Comparison of ENCODE assay signal across 10 mouse cellular contexts in genomic region chr2:103018817-103019494, GRCm38 (mm10). TPM values are rescaled to one million over a fixed set of nuclear protein-coding genes. Genes with fewer than 3 reads are reported as not detected.
A peak's percentile ranks its signal among the peaks of the same experiment; 100 is the strongest.
DNase-seq lines count a peak whose midpoint lies in the region; ATAC-seq and TF ChIP-seq lines count a peak whose summit lies in the region.
"Had no signal": no experiment of that assay in that cellular context is flagged by ENCODE, and none has a peak within 500 bp of the region (broad histone marks: within the 10 kb centered on the region; RNA-seq: fewer than 3 reads in every experiment).

No protein-coding gene starts in this region.

- TF ChIP-seq EP300 in stomach, postnatal 0 days (optimal IDR thresholded peaks at IDR 0.05), result no peak

- WGBS in forebrain, postnatal 0 days, result 68% methylated on average over 9 of the region's 9 CpGs
- 77% methylated on average over 9 of the region's 9 CpGs for WGBS in forebrain, embryonic 13.5 days
- WGBS in neural tube, embryonic 11.5 days, result 83% methylated on average over 9 of the region's 9 CpGs
- WGBS in intestine, postnatal 0 days, result 72% methylated on average over 9 of the region's 9 CpGs
- 65% methylated on average over 9 of the region's 9 CpGs for WGBS in stomach, postnatal 0 days
- 51% methylated on average over 9 of the region's 9 CpGs for WGBS in thymus, adult 2 months

- peak; percentile 65 for DNase-seq in forebrain, postnatal 0 days
- DNase-seq in neural tube, embryonic 11.5 days (ENCODE audit: low spot score), result peak; percentile 36
- DNase-seq in neural tube, embryonic 10.5 days (ENCODE audit: extremely low spot score, low spot score), result no peak
- DNase-seq in stomach, postnatal 0 days (ENCODE audit: low spot score), result no peak
- no peak for DNase-seq in adrenal gland, postnatal 4 days (ENCODE audit: low spot score in 2 of 2)
- no peak for DNase-seq in thymus, adult 2 months

- H3K9me3 ChIP-seq in forebrain, postnatal 0 days (ENCODE audit: low read length), result no peaks in the 10 kb centered on the region
- no peaks in the 10 kb centered on the region for H3K9me3 ChIP-seq in forebrain, embryonic 13.5 days (replicated peaks)
- no peaks in the 10 kb centered on the region for H3K9me3 ChIP-seq in neural tube, embryonic 11.5 days (ENCODE audit: control insufficient read depth, low read length)
- H3K9me3 ChIP-seq in intestine, postnatal 0 days (ENCODE audit: control insufficient read depth), result no peaks in the 10 kb centered on the region
- no peaks in the 10 kb centered on the region for H3K9me3 ChIP-seq in stomach, postnatal 0 days (ENCODE audit: control insufficient read depth, low read length)
- H3K9me3 ChIP-seq: heart, embryonic 13.5 days; megakaryocyte, embryonic 14.5 days had no signal

- no peak for TF ChIP-seq POLR2A in thymus, adult 2 months (IDR thresholded peaks at IDR 0.05; ENCODE audit: control insufficient read depth, extremely low read depth, insufficient read depth, low read length, poor library complexity)

- H3K27me3 ChIP-seq in forebrain, postnatal 0 days (ENCODE audit: insufficient read depth, low read length), result no peaks in the 10 kb centered on the region
- H3K27me3 ChIP-seq in forebrain, embryonic 13.5 days, result no peaks in the 10 kb centered on the region
- no peaks in the 10 kb centered on the region for H3K27me3 ChIP-seq in neural tube, embryonic 11.5 days (ENCODE audit: control insufficient read depth, insufficient read depth, low read length)
- H3K27me3 ChIP-seq in intestine, postnatal 0 days (replicated peaks; ENCODE audit: control insufficient read depth, insufficient read depth, low read length), result no peaks in the 10 kb centered on the region
- H3K27me3 ChIP-seq in stomach, postnatal 0 days (ENCODE audit: control insufficient read depth, insufficient read depth, low read length), result no peaks in the 10 kb centered on the region
- H3K27me3 ChIP-seq in thymus, adult 2 months (ENCODE audit: control insufficient read depth, insufficient read depth, low read length), result no peaks in the 10 kb centered on the region
- H3K27me3 ChIP-seq: heart, embryonic 13.5 days; megakaryocyte, embryonic 14.5 days had no signal

- ATAC-seq in forebrain, postnatal 0 days, result peak; percentile 61; the same call in 1 of the 2 replicates
- no peak for ATAC-seq in forebrain, embryonic 13.5 days
- ATAC-seq in neural tube, embryonic 11.5 days (ENCODE audit: insufficient read depth, low FRiP score, low TSS enrichment), result no peak
- ATAC-seq in intestine, postnatal 0 days, result no peak
- ATAC-seq in stomach, postnatal 0 days (ENCODE audit: low FRiP score, low TSS enrichment), result 0 out of 2 replicates have a peak, but pooled peaks have one; percentile 45

- no peak overlapping the region for H3K4me3 ChIP-seq in forebrain, postnatal 0 days (ENCODE audit: low read depth, low read length)
- H3K4me3 ChIP-seq in forebrain, embryonic 13.5 days, result no peak overlapping the region
- no peak overlapping the region for H3K4me3 ChIP-seq in neural tube, embryonic 11.5 days (ENCODE audit: low read depth, low read length)
- H3K4me3 ChIP-seq in intestine, postnatal 0 days (ENCODE audit: low read depth, low read length), result no peak overlapping the region
- H3K4me3 ChIP-seq in stomach, postnatal 0 days (ENCODE audit: low read depth, low read length), result no peak overlapping the region
- H3K4me3 ChIP-seq in thymus, adult 2 months (ENCODE audit: control insufficient read depth, insufficient read depth, low read length), result no peak overlapping the region
- H3K4me3 ChIP-seq: heart, embryonic 13.5 days; megakaryocyte, embryonic 14.5 days had no signal

- no peaks in the 10 kb centered on the region for H3K36me3 ChIP-seq in forebrain, postnatal 0 days (ENCODE audit: insufficient read depth)
- 0 out of 2 replicates have a peak, but pooled peaks cover 9% of the 10 kb centered on the region for H3K36me3 ChIP-seq in forebrain, embryonic 13.5 days (ENCODE audit: poor library complexity, severe bottlenecking)
- no peaks in the 10 kb centered on the region; the same call in 1 of the 2 replicates for H3K36me3 ChIP-seq in neural tube, embryonic 11.5 days (ENCODE audit: control insufficient read depth, insufficient read depth, low read length)
- H3K36me3 ChIP-seq in intestine, postnatal 0 days (ENCODE audit: control insufficient read depth, insufficient read depth), result peaks cover 7% of the 10 kb centered on the region; the same call in 1 of the 2 replicates
- H3K36me3 ChIP-seq in stomach, postnatal 0 days (ENCODE audit: control insufficient read depth, insufficient read depth, low read length), result peaks cover 2% of the 10 kb centered on the region; the same call in 1 of the 2 replicates
- H3K36me3 ChIP-seq in thymus, adult 2 months (ENCODE audit: control insufficient read depth, insufficient read depth, low read length), result no peaks in the 10 kb centered on the region

- no peak overlapping the region for H3K9ac ChIP-seq in forebrain, postnatal 0 days
- no peak overlapping the region for H3K9ac ChIP-seq in forebrain, embryonic 13.5 days
- H3K9ac ChIP-seq in neural tube, embryonic 11.5 days (ENCODE audit: low read length), result no peak overlapping the region
- H3K9ac ChIP-seq in intestine, postnatal 0 days (ENCODE audit: low read depth, low read length), result no peak overlapping the region
- H3K9ac ChIP-seq in stomach, postnatal 0 days (ENCODE audit: low read length), result no peak overlapping the region
- H3K9ac ChIP-seq: heart, embryonic 13.5 days had no signal

- no peak overlapping the region for H3K4me2 ChIP-seq in forebrain, postnatal 0 days (ENCODE audit: low read depth)
- no peak overlapping the region for H3K4me2 ChIP-seq in forebrain, embryonic 13.5 days
- no peak overlapping the region for H3K4me2 ChIP-seq in neural tube, embryonic 11.5 days (ENCODE audit: low read depth)
- no peak overlapping the region for H3K4me2 ChIP-seq in intestine, postnatal 0 days (replicated peaks; ENCODE audit: low read depth)
- H3K4me2 ChIP-seq in stomach, postnatal 0 days (replicated peaks; ENCODE audit: low read depth), result no peak overlapping the region
- H3K4me2 ChIP-seq: heart, embryonic 13.5 days had no signal

- no peaks in the 10 kb centered on the region for H3K4me1 ChIP-seq in forebrain, postnatal 0 days (ENCODE audit: insufficient read depth)
- peaks cover 31% of the 10 kb centered on the region for H3K4me1 ChIP-seq in forebrain, embryonic 13.5 days
- H3K4me1 ChIP-seq in neural tube, embryonic 11.5 days (ENCODE audit: control insufficient read depth, insufficient read depth, low read length), result peaks cover 7% of the 10 kb centered on the region; the same call in 1 of the 2 replicates
- H3K4me1 ChIP-seq in intestine, postnatal 0 days (replicated peaks; ENCODE audit: control insufficient read depth, insufficient read depth, low read length), result no peaks in the 10 kb centered on the region
- no peaks in the 10 kb centered on the region for H3K4me1 ChIP-seq in stomach, postnatal 0 days (replicated peaks; ENCODE audit: control insufficient read depth, insufficient read depth)
- H3K4me1 ChIP-seq in thymus, adult 2 months (replicated peaks; ENCODE audit: control insufficient read depth, insufficient read depth, low read length), result peaks cover 2% of the 10 kb centered on the region; the same call in 1 of the 2 replicates

- TF ChIP-seq CTCF in forebrain, postnatal 0 days (IDR thresholded peaks at IDR 0.05; ENCODE audit: low read depth), result peak; percentile 73
- TF ChIP-seq CTCF in intestine, postnatal 0 days (IDR thresholded peaks at IDR 0.05; ENCODE audit: low read depth), result peak; percentile 71
- TF ChIP-seq CTCF in stomach, postnatal 0 days (IDR thresholded peaks at IDR 0.05; ENCODE audit: low read depth), result peak; percentile 80
- no peak for TF ChIP-seq CTCF in thymus, adult 2 months (IDR thresholded peaks at IDR 0.05; ENCODE audit: borderline replicate concordance, control insufficient read depth, extremely low read depth, insufficient read depth, low read length, poor library complexity)

- no peak overlapping the region for H3K27ac ChIP-seq in forebrain, postnatal 0 days (ENCODE audit: low read depth, low read length)
- no peak overlapping the region for H3K27ac ChIP-seq in forebrain, embryonic 13.5 days
- H3K27ac ChIP-seq in neural tube, embryonic 11.5 days (ENCODE audit: low read depth, low read length), result no peak overlapping the region
- no peak overlapping the region for H3K27ac ChIP-seq in intestine, postnatal 0 days (ENCODE audit: low read depth, low read length)
- no peak overlapping the region for H3K27ac ChIP-seq in stomach, postnatal 0 days (replicated peaks)
- no peak overlapping the region for H3K27ac ChIP-seq in thymus, adult 2 months (ENCODE audit: control insufficient read depth, insufficient read depth, low read length)
- H3K27ac ChIP-seq: heart, embryonic 13.5 days had no signal

RNA-seq across cellular contexts. Expression of gene Pdhx, which starts 54.4 kb away (rescaled TPM):
- total RNA-seq in forebrain, postnatal 0 days (2014; rRNA removed), result 48.8 and 49.8 TPM in 2 replicates
- 57.2 and 65.1 TPM in 2 replicates for polyA plus RNA-seq in forebrain, postnatal 0 days (2015; fragmentation: Nextera tagmentation; extraction: Ambion mirVana)
- polyA plus RNA-seq in forebrain, embryonic 13.5 days (2015; fragmentation: Nextera tagmentation; extraction: Ambion mirVana), result 59.3 TPM in 2 replicates
- 51.1 and 51.3 TPM in 2 replicates for polyA plus RNA-seq in neural tube, embryonic 11.5 days (2014; fragmentation: Nextera tagmentation; extraction: Ambion mirVana)
- polyA plus RNA-seq in intestine, postnatal 0 days (2015; fragmentation: Nextera tagmentation; extraction: Ambion mirVana), result 22.4 and 23.5 TPM in 2 replicates
- 24.3 and 24.7 TPM in 2 replicates for polyA plus RNA-seq in stomach, postnatal 0 days (2015; fragmentation: Nextera tagmentation; extraction: Ambion mirVana)
- total RNA-seq in adrenal gland, postnatal 4 days (2021), result 10 to 100 TPM; 64.6 to 75.5 TPM
- 17.0 and 21.2 TPM in 2 replicates for polyA plus RNA-seq in thymus, adult 2 months (2012; rRNA removed)

RNA-seq across cellular contexts. Expression of gene Apip, which starts 54.5 kb away (rescaled TPM):
- total RNA-seq in forebrain, postnatal 0 days (2014; rRNA removed), result 17.0 and 28.5 TPM in 2 replicates
- 34.7 and 35.3 TPM in 2 replicates for polyA plus RNA-seq in forebrain, postnatal 0 days (2015; fragmentation: Nextera tagmentation; extraction: Ambion mirVana)
- polyA plus RNA-seq in forebrain, embryonic 13.5 days (2015; fragmentation: Nextera tagmentation; extraction: Ambion mirVana), result 53.6 and 54.1 TPM in 2 replicates
- 61.6 and 71.8 TPM in 2 replicates for polyA plus RNA-seq in neural tube, embryonic 11.5 days (2014; fragmentation: Nextera tagmentation; extraction: Ambion mirVana)
- 28.8 and 29.1 TPM in 2 replicates for polyA plus RNA-seq in intestine, postnatal 0 days (2015; fragmentation: Nextera tagmentation; extraction: Ambion mirVana)
- polyA plus RNA-seq in stomach, postnatal 0 days (2015; fragmentation: Nextera tagmentation; extraction: Ambion mirVana), result 31.8 and 32.2 TPM in 2 replicates
- 10 to 100 TPM; 40.6 to 44.4 TPM for total RNA-seq in adrenal gland, postnatal 4 days (2021)
- polyA plus RNA-seq in thymus, adult 2 months (2012; rRNA removed), result 11.7 and 11.8 TPM in 2 replicates

Comparison
In these comparisons a context has a peak if more than half of its experiments do, and no peak if none do; other contexts are left out.
1. ATAC-seq: peak in forebrain, postnatal 0 days (single experiment) and stomach, postnatal 0 days (single experiment); none in forebrain, embryonic 13.5 days (single experiment), neural tube, embryonic 11.5 days (single experiment) and intestine, postnatal 0 days (single experiment).
2. DNase-seq: peak in forebrain, postnatal 0 days (single experiment) and neural tube, embryonic 11.5 days (single experiment); none in neural tube, embryonic 10.5 days (single experiment), stomach, postnatal 0 days (single experiment), adrenal gland, postnatal 4 days (0 of 2) and thymus, adult 2 months (single experiment).